Mouse (Mus musculus): ENCODE measurements around the gene Rbak.

- TF ChIP-seq POLR2A (IDR thresholded peaks at IDR 0.05; ENCODE audit: insufficient read length, low read depth) (no peak), POLR2AphosphoS2 (IDR thresholded peaks at IDR 0.05; ENCODE audit: insufficient read length, low read depth) (no peak), MYOD1 (IDR thresholded peaks at IDR 0.05; ENCODE audit: control insufficient read depth in 1 of 3, insufficient read length in 2 of 3, low read depth in 2 of 3) (no peak), TCF12 (IDR thresholded peaks at IDR 0.05; ENCODE audit: insufficient read depth, poor library complexity, severe bottlenecking) (no peak), E2F4 (IDR thresholded peaks at IDR 0.05; ENCODE audit: insufficient read depth) (no peak), USF1 (IDR thresholded peaks at IDR 0.05; ENCODE audit: low read depth) (no peak), TCF3 (IDR thresholded peaks at IDR 0.05; ENCODE audit: insufficient read length, low read depth) (no peak), CEBPB (IDR thresholded peaks at IDR 0.05; ENCODE audit: insufficient read depth, poor library complexity, severe bottlenecking) (no peak), MYOG (IDR thresholded peaks at IDR 0.05; ENCODE audit: control insufficient read depth in 1 of 3, insufficient read depth in 1 of 3, insufficient read length in 2 of 3, low read depth in 2 of 3) (no peak), MAX (IDR thresholded peaks at IDR 0.05; ENCODE audit: low read depth) (no peak), SRF (IDR thresholded peaks at IDR 0.05; ENCODE audit: control insufficient read depth, insufficient read length, low read depth) (no peak)
These were observed 53.7 kb downstream of the Rbak start for GRCm38 (mm10) chr5:143126908-143127307.

Data from myocyte (in vitro differentiated cells).